Mouse (Mus musculus): ENCODE measurements around the gene Insm2. TPM values are rescaled to one million over a fixed set of nuclear protein-coding genes. Genes with fewer than 3 reads are reported as not detected.
"Not testable (repeated sequence)": the region's sequence is repeated elsewhere in the genome, so short reads cannot be mapped to it uniquely, and the experiment has no call there.

The Insm2 gene
- 0.07 TPM in 1 of 2 replicates, not detected in the other for polyA plus RNA-seq (2015; fragmentation: Nextera tagmentation; extraction: Ambion mirVana)

DNA sequence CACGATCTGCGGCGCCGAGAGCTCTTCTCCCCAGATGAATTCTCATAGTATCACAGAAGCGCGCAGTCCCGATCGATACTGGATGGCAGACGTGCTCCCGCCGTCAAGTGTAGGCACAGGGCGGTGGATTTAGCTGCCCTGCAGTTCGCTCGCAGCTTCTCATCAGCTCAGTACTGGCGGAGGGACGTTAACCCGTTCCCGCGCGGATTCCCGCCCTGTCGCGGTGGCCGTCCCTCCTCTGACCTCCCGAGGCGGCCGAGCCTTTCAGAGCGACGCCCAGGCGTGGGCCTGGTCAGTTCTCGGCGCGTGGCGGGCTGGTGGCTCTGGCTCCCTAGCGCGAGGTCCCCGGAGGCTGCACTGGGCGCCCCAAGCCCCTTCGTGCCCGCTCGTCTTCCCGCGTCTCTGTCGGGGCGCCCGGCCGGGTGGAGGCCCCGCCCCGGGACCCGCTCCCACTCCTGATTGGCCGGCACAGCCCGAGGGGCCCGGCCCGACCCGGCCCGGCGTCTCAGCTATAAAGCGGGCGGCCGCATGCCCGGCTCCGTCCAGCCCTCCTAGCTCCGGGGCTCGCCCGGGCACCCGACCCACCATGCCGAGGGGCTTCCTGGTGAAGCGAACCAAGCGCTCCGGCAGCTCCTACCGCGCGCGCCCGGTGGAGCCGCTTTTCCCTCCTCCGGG, at the start of gene Insm2:
Insm2 (plus strand) TSS at position 541 of the 675 bp plus-strand sequence.
- peaks cover 78% of the 10 kb centered on the region for H3K27me3 ChIP-seq (replicated peaks)
- no peak within 1 kb of the TSS for H3K9ac ChIP-seq
- WGBS: under 1% methylated on average over 72 of the region's 77 CpGs
- H3K9me3 ChIP-seq: no peaks in the 10 kb centered on the region
- ATAC-seq (ENCODE audit: extremely low read depth, insufficient number of reproducible peaks, low FRiP score, low TSS enrichment): peak; percentile 52
- H3K36me3 ChIP-seq: peaks cover 16% of the 10 kb centered on the region
- peak within 1 kb of the TSS; percentile 56 for H3K4me3 ChIP-seq
- peaks cover 25% of the 10 kb centered on the region for H3K4me1 ChIP-seq
- H3K4me2 ChIP-seq: peak within 1 kb of the TSS; percentile 83
- no peak within 1 kb of the TSS for H3K27ac ChIP-seq (replicated peaks)

DNA sequence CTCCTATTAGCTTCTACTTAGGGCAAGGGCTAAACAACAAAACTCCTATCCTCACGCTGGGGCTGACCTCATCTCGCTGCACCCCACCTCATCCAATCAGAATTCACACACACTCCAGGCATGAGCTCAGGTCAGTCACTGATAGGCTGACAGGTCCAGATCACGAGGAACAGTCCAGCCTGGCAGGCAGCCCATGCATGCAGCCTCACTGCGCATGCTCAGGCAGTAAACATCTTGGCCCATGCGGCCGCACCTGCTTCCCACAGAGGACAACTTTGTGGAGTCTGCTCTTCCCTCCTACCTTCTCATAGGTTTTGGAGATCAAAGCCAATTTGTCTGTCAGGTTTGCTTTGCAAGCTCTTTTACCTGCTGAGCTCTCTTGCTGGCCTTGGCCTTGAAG, 44.3 kb upstream of the Insm2 start:
- not testable (repeated sequence) for H3K4me3 ChIP-seq
- 72% methylated on average over 6 of the region's 6 CpGs for WGBS

DNA sequence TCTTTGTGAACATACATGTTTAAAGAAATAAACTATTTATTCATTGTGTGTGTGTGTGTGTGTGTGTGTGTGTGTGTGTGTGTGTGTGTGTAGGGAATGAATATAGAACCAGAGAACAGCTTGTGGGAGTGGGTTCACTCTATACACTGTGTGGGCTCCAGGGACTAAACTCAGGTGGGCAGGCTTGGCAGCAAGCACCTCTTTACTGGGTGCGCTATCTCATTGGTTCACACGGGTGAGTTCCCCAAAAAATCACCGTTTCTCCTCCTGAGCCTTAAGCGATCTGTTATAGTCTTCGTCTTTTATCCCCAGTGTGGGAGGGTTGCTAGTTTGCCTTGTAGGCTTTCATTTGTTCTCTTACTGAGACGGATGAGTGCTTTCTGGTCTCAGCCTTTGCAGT, 41.4 kb upstream of the Insm2 start:
- WGBS: 79% methylated on average over 6 of the region's 6 CpGs

More for the DNA sequence above, 44.3 kb upstream of the Insm2 start:
- not testable (repeated sequence) for H3K4me1 ChIP-seq; H3K9me3 ChIP-seq; H3K27ac ChIP-seq (replicated peaks); ATAC-seq (ENCODE audit: extremely low read depth, insufficient number of reproducible peaks, low FRiP score, low TSS enrichment); H3K36me3 ChIP-seq; H3K4me2 ChIP-seq; H3K27me3 ChIP-seq (replicated peaks); H3K9ac ChIP-seq

DNA sequence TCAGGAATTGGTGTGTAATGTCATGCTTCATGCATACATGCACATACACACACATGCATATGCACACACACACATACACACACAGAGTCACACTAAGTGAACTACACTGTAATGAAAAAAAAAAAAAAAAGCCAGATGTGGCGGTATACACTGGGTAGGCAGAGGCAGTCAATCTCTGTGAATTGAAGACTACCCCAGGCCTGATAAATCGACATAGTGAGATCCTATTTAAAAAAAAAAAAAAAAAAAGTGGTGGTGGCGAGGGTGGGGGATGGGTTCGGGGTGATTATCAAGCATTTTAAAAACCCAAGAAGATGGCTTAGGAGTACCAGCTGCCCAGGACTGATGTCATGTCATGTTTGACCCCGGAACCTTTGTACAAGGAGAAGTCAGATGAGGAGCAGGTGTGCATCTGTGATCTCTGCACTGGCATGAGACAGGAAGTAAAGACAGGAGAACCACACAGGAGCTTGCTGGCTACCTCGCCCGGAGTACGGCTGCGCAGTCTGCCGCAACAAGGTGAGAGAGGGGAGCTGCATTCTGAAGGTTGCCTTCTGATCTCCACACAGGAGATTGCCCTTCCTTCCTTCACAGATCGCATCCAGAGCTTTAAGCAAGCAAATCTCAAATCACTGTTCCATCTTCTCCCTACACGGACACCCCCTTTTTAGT, 39.9 kb upstream of the Insm2 start:
- ATAC-seq (ENCODE audit: extremely low read depth, insufficient number of reproducible peaks, low FRiP score, low TSS enrichment): no peak
- no peak overlapping the region for H3K27ac ChIP-seq (replicated peaks)
- H3K9ac ChIP-seq: no peak overlapping the region
- H3K4me1 ChIP-seq: no peaks in the 10 kb centered on the region
- H3K36me3 ChIP-seq: no peaks in the 10 kb centered on the region
- H3K4me3 ChIP-seq: no peak overlapping the region
- no peaks in the 10 kb centered on the region for H3K27me3 ChIP-seq (replicated peaks)
- no peaks in the 10 kb centered on the region for H3K9me3 ChIP-seq
- H3K4me2 ChIP-seq: no peak overlapping the region
- 80% methylated on average over 12 of the region's 12 CpGs for WGBS

More for the DNA sequence above, 41.4 kb upstream of the Insm2 start:
- Histone ChIP-seq H3K4me3 (no peak overlapping the region), H3K36me3 (no peaks in the 10 kb centered on the region), H3K27me3 (replicated peaks) (no peaks in the 10 kb centered on the region), H3K27ac (replicated peaks) (no peak overlapping the region), H3K4me2 (no peak overlapping the region), H3K4me1 (no peaks in the 10 kb centered on the region), H3K9ac (no peak overlapping the region), H3K9me3 (no peaks in the 10 kb centered on the region)
- ATAC-seq (ENCODE audit: extremely low read depth, insufficient number of reproducible peaks, low FRiP score, low TSS enrichment): no peak

DNA sequence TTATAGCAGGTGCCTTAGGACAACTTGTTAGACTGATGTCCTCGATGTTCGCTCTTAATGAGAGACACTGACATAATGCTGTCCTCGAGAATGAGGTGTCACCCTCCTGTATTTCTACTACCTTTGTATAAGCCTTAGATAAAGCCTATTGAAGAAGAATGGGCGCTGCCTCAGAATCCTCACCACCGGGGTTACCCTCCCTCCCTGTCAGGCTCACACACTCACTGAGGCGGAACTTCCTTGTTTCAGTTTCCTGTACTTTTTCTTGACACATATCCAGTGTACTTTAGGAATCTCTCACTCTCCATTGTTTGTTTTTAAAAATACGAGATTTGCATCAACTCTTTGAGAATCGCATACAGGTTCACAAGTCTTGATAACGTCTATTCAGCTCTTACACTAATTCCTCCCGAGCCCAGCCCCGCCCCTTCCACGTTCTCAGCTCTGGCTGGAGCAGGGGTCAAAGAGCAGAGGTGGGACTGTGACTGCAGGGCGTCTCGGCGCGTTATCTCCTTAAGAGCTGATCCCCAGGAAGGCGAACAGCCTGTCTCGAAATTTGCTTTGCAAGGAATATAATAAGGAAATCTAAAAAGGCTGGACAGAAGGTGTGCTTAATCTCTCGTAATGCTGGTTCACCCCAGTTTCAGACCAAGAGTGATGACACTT, 39.1 kb upstream of the Insm2 start:
- H3K4me1 ChIP-seq: no peaks in the 10 kb centered on the region
- no peaks in the 10 kb centered on the region for H3K9me3 ChIP-seq
- no peak for ATAC-seq (ENCODE audit: extremely low read depth, insufficient number of reproducible peaks, low FRiP score, low TSS enrichment)
- no peaks in the 10 kb centered on the region for H3K27me3 ChIP-seq (replicated peaks)
- H3K36me3 ChIP-seq: no peaks in the 10 kb centered on the region
- H3K4me2 ChIP-seq: peak overlapping the region; percentile 74
- H3K4me3 ChIP-seq: peak overlapping the region; percentile 54
- 14% methylated on average over 19 of the region's 19 CpGs for WGBS
- H3K9ac ChIP-seq: peak overlapping the region; percentile 73
- no peak overlapping the region for H3K27ac ChIP-seq (replicated peaks)

DNA sequence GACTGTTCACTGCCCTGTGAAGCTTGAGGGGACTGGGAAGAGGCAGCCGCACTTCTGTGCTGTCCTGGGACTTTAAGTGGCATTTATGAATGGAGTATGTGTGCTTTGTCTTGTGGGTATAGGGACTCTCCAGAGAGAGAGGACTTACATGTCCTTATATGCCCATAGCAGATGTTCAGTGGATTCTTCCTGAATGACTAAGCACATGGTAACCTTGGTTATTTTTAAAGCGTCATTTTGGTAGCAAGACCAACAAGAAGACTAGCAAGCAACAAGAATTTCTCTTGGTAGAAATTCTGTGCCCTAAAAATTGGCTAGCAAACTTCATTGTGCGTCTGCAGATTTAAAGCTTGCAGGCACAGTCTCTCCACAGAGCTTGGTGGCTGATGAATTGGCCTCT, 35.5 kb upstream of the Insm2 start:
- Histone ChIP-seq H3K27me3 (replicated peaks) (no peaks in the 10 kb centered on the region), H3K27ac (replicated peaks) (no peak overlapping the region), H3K9me3 (no peaks in the 10 kb centered on the region), H3K36me3 (no peaks in the 10 kb centered on the region), H3K4me3 (no peak overlapping the region), H3K4me2 (no peak overlapping the region), H3K9ac (no peak overlapping the region), H3K4me1 (no peaks in the 10 kb centered on the region)
- WGBS: 82% methylated on average over 3 of the region's 3 CpGs
- no peak for ATAC-seq (ENCODE audit: extremely low read depth, insufficient number of reproducible peaks, low FRiP score, low TSS enrichment)

DNA sequence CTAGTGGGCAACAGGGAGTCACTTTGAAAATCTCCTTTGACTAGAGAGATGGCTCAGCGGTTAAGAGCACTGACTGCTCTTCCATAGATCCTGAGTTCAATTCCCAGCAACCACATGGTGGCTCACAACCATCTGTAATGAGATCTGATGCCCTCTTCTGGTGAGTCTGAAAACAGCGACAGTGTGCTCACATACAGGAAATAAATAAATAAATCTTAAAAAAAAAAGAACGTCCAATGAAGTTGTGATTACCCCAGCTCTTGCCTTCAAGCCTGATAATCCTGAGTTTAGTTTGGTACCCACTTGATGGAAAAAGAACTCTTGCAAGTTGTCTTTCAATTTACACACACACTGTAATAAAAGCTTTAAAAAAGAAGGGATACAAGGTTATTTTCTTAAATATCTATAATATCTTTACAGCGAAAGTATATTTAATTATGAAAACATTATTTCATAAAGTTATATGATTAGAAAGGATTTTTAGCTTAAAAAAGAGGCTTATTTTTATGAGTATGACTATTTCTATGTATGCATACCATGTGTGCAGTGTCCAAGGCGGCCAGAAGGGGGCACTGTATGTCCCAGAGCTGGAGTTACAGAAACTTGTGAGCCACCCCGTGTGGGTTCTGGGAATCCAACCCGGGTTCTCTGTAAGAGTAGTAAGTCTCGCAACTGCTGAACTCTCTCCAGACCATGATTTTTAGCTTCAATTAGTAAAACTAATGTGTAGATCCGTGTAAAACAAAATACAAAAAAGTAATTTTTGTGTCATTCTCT, 34.9 kb upstream of the Insm2 start:
- no peaks in the 10 kb centered on the region for H3K36me3 ChIP-seq
- no peaks in the 10 kb centered on the region for H3K4me1 ChIP-seq
- WGBS: 80% methylated on average over 9 of the region's 9 CpGs
- no peaks in the 10 kb centered on the region for H3K9me3 ChIP-seq
- ATAC-seq (ENCODE audit: extremely low read depth, insufficient number of reproducible peaks, low FRiP score, low TSS enrichment): no peak
- no peaks in the 10 kb centered on the region for H3K27me3 ChIP-seq (replicated peaks)
- H3K4me3 ChIP-seq: no peak overlapping the region
- no peak overlapping the region for H3K27ac ChIP-seq (replicated peaks)
- H3K9ac ChIP-seq: no peak overlapping the region
- no peak overlapping the region for H3K4me2 ChIP-seq

DNA sequence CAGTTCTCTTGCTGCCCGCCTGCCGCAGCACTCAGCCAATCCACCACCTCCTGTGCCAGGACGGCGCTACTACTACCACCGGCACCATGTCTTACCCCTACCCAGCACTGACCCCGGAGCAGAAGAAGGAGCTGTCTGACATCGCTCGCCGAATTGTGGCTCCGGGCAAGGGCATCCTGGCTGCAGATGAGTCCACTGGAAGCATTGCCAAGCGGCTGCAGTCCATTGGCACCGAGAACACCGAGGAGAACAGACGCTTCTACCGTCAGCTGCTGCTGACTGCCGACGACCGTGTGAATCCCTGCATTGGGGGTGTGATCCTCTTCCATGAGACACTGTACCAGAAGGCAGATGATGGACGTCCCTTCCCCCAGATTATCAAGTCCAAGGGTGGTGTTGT, 34.0 kb upstream of the Insm2 start, which contains the start of gene Aldoart2:
Aldoart2 (plus strand) TSS at position 34 of the 400 bp plus-strand sequence.
- ATAC-seq (ENCODE audit: extremely low read depth, insufficient number of reproducible peaks, low FRiP score, low TSS enrichment): no peak
- H3K9me3 ChIP-seq: no peaks in the 10 kb centered on the region
- no peak within 1 kb of the TSS for H3K9ac ChIP-seq
- no peak within 1 kb of the TSS for H3K4me2 ChIP-seq
- WGBS: 92% methylated on average over 19 of the region's 19 CpGs
- H3K36me3 ChIP-seq: no peaks in the 10 kb centered on the region
- H3K4me3 ChIP-seq: no peak within 1 kb of the TSS
- no peaks in the 10 kb centered on the region for H3K4me1 ChIP-seq
- H3K27ac ChIP-seq (replicated peaks): no peak within 1 kb of the TSS
- no peaks in the 10 kb centered on the region for H3K27me3 ChIP-seq (replicated peaks)

DNA sequence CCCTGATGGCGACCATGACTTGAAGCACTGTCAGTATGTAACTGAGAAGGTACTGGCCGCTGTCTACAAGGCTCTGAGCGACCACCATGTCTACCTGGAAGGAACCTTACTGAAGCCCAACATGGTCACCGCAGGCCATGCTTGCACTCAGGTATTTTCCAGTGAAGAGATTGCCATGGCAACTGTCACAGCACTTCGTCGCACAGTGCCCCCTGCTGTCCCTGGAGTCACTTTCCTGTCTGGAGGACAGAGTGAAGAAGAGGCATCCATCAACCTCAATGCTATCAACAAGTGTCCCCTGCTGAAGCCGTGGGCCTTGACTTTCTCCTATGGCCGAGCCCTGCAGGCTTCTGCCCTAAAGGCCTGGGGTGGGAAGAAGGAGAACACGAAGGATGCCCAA, 33.4 kb upstream of the Insm2 start:
- no peak overlapping the region for H3K9ac ChIP-seq
- no peaks in the 10 kb centered on the region for H3K9me3 ChIP-seq
- WGBS: 70% methylated on average over 9 of the region's 9 CpGs
- no peak overlapping the region for H3K27ac ChIP-seq (replicated peaks)
- H3K36me3 ChIP-seq: no peaks in the 10 kb centered on the region
- no peak overlapping the region for H3K4me2 ChIP-seq
- H3K4me3 ChIP-seq: no peak overlapping the region
- no peak for ATAC-seq (ENCODE audit: extremely low read depth, insufficient number of reproducible peaks, low FRiP score, low TSS enrichment)
- no peaks in the 10 kb centered on the region for H3K4me1 ChIP-seq
- H3K27me3 ChIP-seq (replicated peaks): no peaks in the 10 kb centered on the region

DNA sequence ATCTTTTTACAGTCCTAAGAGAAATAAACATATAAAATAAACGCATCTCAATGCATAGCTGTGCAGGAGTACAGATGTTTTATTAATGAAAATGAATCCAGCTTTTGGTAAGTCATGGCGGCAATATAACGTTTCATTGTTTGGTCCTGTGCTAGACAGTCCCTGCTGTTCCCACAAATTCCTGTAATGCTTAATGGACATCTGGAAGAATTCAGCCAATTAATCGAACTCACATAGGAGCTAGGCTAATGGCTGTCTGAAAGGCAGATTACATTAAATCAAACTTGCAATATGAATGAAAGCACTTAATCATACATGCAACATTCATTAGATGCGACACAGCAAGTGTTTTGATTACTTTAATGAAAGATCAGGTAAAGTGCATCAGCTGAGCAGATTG, 32.4 kb upstream of the Insm2 start:
- no peak overlapping the region for H3K9ac ChIP-seq
- WGBS: 76% methylated on average over 5 of the region's 5 CpGs
- H3K4me2 ChIP-seq: no peak overlapping the region
- H3K4me1 ChIP-seq: no peaks in the 10 kb centered on the region
- no peaks in the 10 kb centered on the region for H3K9me3 ChIP-seq
- no peak overlapping the region for H3K27ac ChIP-seq (replicated peaks)
- H3K36me3 ChIP-seq: no peaks in the 10 kb centered on the region
- no peaks in the 10 kb centered on the region for H3K27me3 ChIP-seq (replicated peaks)
- ATAC-seq (ENCODE audit: extremely low read depth, insufficient number of reproducible peaks, low FRiP score, low TSS enrichment): no peak
- H3K4me3 ChIP-seq: no peak overlapping the region

DNA sequence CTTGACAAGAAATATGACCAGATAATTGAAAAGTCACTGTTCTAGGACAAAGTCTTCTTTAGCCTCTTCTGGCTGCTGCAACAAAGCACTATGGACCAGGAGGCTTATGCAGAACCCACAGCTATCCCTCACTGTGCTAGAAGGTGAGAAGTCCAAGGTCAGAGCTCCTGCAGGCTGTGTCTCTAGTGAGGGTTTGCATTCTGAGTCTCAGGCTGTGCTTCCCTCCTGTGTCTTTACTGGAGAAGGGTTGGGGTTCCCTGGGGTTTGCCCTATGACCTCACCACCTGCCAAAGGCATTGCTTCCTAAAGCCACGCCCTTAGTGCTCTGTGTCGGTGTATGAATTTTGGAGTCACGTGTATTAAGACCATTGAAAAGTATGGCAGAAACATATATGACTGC, 30.8 kb upstream of the Insm2 start:
- 84% methylated on average over 3 of the region's 3 CpGs for WGBS
- Histone ChIP-seq H3K9ac (no peak overlapping the region), H3K4me1 (no peaks in the 10 kb centered on the region), H3K36me3 (no peaks in the 10 kb centered on the region), H3K27me3 (replicated peaks) (no peaks in the 10 kb centered on the region), H3K4me3 (no peak overlapping the region), H3K27ac (replicated peaks) (no peak overlapping the region), H3K9me3 (no peaks in the 10 kb centered on the region), H3K4me2 (no peak overlapping the region)
- ATAC-seq (ENCODE audit: extremely low read depth, insufficient number of reproducible peaks, low FRiP score, low TSS enrichment): no peak

Data from heart, embryonic 13.5 days (tissue).